Mouse (Mus musculus): ENCODE results near the gene Slc16a3. TPM values are rescaled to one million over a fixed set of nuclear protein-coding genes. Genes with fewer than 3 reads are reported as not detected.

The Slc16a3 gene
- polyA plus RNA-seq, 1 experiment from 2014 or later, result 92.6 TPM

DNA sequence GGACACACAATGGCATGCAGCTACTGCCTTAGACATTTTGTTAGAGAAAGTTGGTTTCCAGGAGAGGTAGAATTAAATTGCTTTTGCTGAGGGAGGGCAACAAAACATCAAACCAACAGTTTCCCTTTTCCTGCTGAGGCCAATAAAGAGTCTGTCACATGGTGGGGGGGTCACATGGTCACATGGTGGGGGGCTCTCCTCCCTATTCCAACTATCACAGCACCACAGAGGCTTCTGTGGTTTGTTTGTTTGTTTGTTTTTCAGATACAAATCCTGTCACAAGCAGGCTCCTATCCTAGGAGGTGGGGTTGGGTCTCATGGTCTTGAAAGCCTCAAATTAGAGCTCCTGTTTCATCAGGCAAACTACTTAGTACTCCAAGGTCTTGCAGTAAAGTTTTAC lies 34.2 kb downstream of the Slc16a3 start:
- H3K4me1 ChIP-seq (ENCODE audit: control insufficient read depth, insufficient read depth, low read length), result peaks cover 10% of the 10 kb centered on the region
- no peaks in the 10 kb centered on the region for H3K9me3 ChIP-seq (ENCODE audit: control insufficient read depth, low read length)
- no peaks in the 10 kb centered on the region for H3K27me3 ChIP-seq (replicated peaks; ENCODE audit: control insufficient read depth, insufficient read depth, low read length)
- H3K9ac ChIP-seq (ENCODE audit: low read depth, low read length), result no peak overlapping the region
- H3K36me3 ChIP-seq (ENCODE audit: control insufficient read depth, insufficient read depth, low read length), result peaks cover 12% of the 10 kb centered on the region
- no peak for ATAC-seq
- H3K4me3 ChIP-seq (ENCODE audit: low read length), result no peak overlapping the region
- H3K27ac ChIP-seq (ENCODE audit: low read length), result no peak overlapping the region
- H3K4me2 ChIP-seq (ENCODE audit: low read depth, low read length), result no peak overlapping the region

DNA sequence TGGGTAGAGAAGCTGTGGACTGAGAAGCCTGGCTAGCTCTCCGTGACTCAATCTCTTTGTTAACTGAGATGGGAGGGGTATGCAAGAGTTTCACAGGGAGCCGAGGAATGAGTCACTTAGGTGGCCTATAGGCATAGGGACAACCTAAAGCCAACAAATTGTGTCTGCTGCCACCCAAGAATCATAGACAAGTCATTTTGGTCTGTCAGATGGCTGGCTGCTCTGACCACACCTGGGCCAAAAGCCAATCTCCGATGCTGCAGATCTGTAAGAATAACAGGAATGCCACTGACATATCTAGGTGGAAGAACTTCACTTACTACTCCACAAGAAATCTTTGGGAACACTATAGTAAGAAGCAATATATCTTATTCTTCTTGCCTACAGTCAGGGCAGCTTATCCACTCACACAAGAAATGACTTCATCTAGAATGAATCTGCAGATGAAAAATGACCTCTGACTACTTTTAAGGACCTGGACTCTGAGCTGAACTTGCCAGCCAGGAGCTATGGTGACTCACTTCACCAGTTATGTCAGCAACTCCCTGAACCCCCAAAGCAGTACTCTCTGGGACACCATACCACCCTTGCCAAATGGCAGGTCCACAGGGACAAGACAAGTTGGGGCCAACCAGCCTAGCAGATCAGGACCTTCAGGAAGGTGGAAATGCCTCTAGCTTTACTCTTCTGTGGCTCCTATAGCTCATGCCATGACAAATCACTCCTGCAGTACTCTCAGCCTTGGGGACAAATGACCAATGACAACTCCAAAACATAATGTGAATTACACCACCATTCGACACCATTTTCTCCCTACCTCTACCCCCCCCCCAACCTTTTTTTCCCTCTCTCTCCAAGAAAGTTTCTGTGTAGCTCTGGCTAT lies 36.4 kb downstream of the Slc16a3 start:
- WGBS, result 71% methylated on average over 4 of the region's 4 CpGs

DNA sequence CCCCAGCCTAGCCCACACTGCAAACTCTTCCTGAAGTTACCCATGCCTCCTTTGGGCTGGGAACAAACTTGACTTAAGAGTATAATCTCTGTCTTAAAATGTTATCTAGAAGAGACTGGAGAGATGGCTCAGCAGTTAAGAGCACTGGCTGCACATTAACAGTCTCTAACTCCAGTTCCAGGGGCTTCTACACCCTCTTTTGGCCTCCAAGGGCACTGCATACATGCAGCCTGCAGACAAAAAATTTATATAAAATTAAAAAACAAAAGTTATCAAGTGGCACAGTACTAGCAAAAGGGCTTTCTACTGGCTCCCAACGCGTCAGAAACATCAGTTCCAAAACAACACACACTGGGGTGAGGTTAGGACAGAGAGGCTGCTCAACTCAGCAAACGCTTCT lies 39.3 kb downstream of the Slc16a3 start:
- Histone ChIP-seq H3K9ac (ENCODE audit: low read depth, low read length) (no peak overlapping the region), H3K9me3 (ENCODE audit: control insufficient read depth, low read length) (no peaks in the 10 kb centered on the region), H3K27me3 (replicated peaks; ENCODE audit: control insufficient read depth, insufficient read depth, low read length) (no peaks in the 10 kb centered on the region), H3K4me3 (ENCODE audit: low read length) (no peak overlapping the region), H3K27ac (ENCODE audit: low read length) (no peak overlapping the region), H3K36me3 (ENCODE audit: control insufficient read depth, insufficient read depth, low read length) (0 out of 2 replicates have a peak, but pooled peaks cover 6% of the 10 kb centered on the region), H3K4me2 (ENCODE audit: low read depth, low read length) (no peak overlapping the region), H3K4me1 (ENCODE audit: control insufficient read depth, insufficient read depth, low read length) (peaks cover 34% of the 10 kb centered on the region)
- ATAC-seq, result no peak
- WGBS, result 76% methylated on average over 3 of the region's 3 CpGs

More for the DNA sequence above, 36.4 kb downstream of the Slc16a3 start:
- Histone ChIP-seq H3K4me1 (ENCODE audit: control insufficient read depth, insufficient read depth, low read length) (peaks cover 26% of the 10 kb centered on the region), H3K9me3 (ENCODE audit: control insufficient read depth, low read length) (no peaks in the 10 kb centered on the region), H3K27ac (ENCODE audit: low read length) (0 out of 2 replicates have a peak overlapping the region, but pooled peaks have one; percentile 31), H3K27me3 (replicated peaks; ENCODE audit: control insufficient read depth, insufficient read depth, low read length) (no peaks in the 10 kb centered on the region), H3K36me3 (ENCODE audit: control insufficient read depth, insufficient read depth, low read length) (peaks cover 12% of the 10 kb centered on the region; the same call in 1 of the 2 replicates), H3K4me2 (ENCODE audit: low read depth, low read length) (no peak overlapping the region), H3K9ac (ENCODE audit: low read depth, low read length) (no peak overlapping the region), H3K4me3 (ENCODE audit: low read length) (no peak overlapping the region)
- no peak for ATAC-seq

DNA sequence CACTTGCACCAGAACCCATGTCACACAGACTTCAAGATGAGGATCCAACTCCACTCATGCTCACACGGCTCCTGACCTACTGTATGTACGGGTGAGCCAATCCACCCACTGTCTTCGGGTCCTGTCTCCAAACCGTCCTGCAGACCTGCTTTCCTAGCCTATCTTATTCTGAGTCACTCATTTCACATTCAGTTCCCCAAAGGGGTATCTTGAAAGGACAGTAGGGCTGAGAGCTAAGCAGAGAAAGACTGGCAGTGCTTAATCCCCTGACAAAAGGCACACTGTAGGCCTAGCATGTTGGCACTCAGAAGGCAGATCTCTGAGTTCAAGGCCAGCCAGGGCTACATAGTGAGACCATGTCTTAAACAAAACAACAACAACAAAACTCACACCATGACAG lies 40.1 kb downstream of the Slc16a3 start:
- H3K27me3 ChIP-seq (replicated peaks; ENCODE audit: control insufficient read depth, insufficient read depth, low read length), result no peaks in the 10 kb centered on the region
- no peak overlapping the region for H3K4me3 ChIP-seq (ENCODE audit: low read length)
- no peaks in the 10 kb centered on the region for H3K9me3 ChIP-seq (ENCODE audit: control insufficient read depth, low read length)
- 0 out of 2 replicates have a peak overlapping the region, but pooled peaks have one; percentile 91 for H3K4me2 ChIP-seq (ENCODE audit: low read depth, low read length)
- no peak overlapping the region for H3K27ac ChIP-seq (ENCODE audit: low read length)
- H3K9ac ChIP-seq (ENCODE audit: low read depth, low read length), result peak overlapping the region; percentile 100; the same call in 1 of the 2 replicates
- 73% methylated on average over 4 of the region's 4 CpGs for WGBS
- no peak for ATAC-seq
- H3K36me3 ChIP-seq (ENCODE audit: control insufficient read depth, insufficient read depth, low read length), result 0 out of 2 replicates have a peak, but pooled peaks cover 3% of the 10 kb centered on the region
- H3K4me1 ChIP-seq (ENCODE audit: control insufficient read depth, insufficient read depth, low read length), result peaks cover 40% of the 10 kb centered on the region

DNA sequence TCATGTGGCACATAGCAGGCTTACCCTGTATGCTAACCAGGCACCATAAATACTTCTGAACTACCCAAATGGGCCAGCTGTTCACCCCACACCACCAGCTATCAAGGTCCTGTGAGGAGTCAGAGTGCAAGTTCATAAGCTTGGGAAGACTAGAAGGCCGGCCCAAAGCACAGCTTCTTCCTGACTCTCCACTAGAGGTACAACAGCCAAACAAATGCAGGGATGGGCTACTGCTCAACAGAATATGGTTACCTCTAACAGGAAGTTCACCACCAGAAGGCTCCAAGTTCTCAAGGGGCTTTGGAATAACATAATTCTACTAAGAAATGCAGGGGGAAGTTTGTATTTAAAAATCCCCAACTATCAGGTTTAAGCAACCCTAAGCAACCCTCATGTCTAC lies 41.2 kb downstream of the Slc16a3 start:
- Histone ChIP-seq H3K4me3 (ENCODE audit: low read length) (peak overlapping the region; percentile 97), H3K36me3 (ENCODE audit: control insufficient read depth, insufficient read depth, low read length) (0 out of 2 replicates have a peak, but pooled peaks cover 3% of the 10 kb centered on the region), H3K4me1 (ENCODE audit: control insufficient read depth, insufficient read depth, low read length) (peaks cover 40% of the 10 kb centered on the region), H3K27me3 (replicated peaks; ENCODE audit: control insufficient read depth, insufficient read depth, low read length) (no peaks in the 10 kb centered on the region), H3K9ac (ENCODE audit: low read depth, low read length) (peak overlapping the region; percentile 100), H3K4me2 (ENCODE audit: low read depth, low read length) (peak overlapping the region; percentile 91), H3K27ac (ENCODE audit: low read length) (peak overlapping the region; percentile 30; the same call in 1 of the 2 replicates), H3K9me3 (ENCODE audit: control insufficient read depth, low read length) (no peaks in the 10 kb centered on the region)
- WGBS, result 0% methylated on average over 1 of the region's 1 CpGs
- ATAC-seq, result no peak

DNA sequence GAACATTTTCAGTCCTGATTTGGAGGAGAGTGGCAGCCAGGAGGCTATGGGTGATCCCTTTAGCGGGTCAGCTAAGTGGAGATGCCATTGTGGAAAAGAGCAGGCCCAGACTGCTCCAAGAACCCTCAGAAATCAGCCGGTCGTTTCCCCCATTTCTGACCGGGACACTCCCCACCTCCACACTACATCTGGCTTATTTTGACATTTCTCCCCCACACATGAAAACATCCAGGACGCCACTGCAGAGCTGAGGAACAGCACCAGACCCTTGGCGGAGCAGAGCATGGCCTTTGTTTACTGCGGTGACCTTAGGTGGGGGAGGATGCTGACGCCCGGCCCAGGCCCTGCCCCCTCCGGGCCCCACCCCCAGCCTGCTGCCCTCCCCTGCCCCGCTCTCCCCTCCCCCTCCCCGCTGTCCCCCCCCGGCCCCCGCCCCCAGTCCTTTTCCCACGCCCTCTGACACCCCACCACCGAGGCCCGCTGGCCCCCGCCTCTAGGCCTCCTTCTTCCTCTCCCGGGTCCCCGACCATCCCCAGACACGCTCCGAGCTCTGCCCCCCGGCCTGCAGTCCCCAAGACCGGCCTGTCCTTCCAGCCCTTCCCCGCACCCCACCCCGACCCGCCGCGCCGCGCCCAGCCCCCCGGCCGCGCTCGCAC lies 42.0 kb downstream of the Slc16a3 start:
- Histone ChIP-seq H3K4me3 (ENCODE audit: low read length) (peak overlapping the region; percentile 97), H3K9ac (ENCODE audit: low read depth, low read length) (peak overlapping the region; percentile 100), H3K27me3 (replicated peaks; ENCODE audit: control insufficient read depth, insufficient read depth, low read length) (no peaks in the 10 kb centered on the region), H3K36me3 (ENCODE audit: control insufficient read depth, insufficient read depth, low read length) (0 out of 2 replicates have a peak, but pooled peaks cover 3% of the 10 kb centered on the region), H3K9me3 (ENCODE audit: control insufficient read depth, low read length) (no peaks in the 10 kb centered on the region), H3K4me2 (ENCODE audit: low read depth, low read length) (peak overlapping the region; percentile 91), H3K4me1 (ENCODE audit: control insufficient read depth, insufficient read depth, low read length) (peaks cover 37% of the 10 kb centered on the region), H3K27ac (ENCODE audit: low read length) (peak overlapping the region; percentile 94)
- WGBS, result 1% methylated on average over 32 of the region's 35 CpGs
- peak; percentile 27 for ATAC-seq

DNA sequence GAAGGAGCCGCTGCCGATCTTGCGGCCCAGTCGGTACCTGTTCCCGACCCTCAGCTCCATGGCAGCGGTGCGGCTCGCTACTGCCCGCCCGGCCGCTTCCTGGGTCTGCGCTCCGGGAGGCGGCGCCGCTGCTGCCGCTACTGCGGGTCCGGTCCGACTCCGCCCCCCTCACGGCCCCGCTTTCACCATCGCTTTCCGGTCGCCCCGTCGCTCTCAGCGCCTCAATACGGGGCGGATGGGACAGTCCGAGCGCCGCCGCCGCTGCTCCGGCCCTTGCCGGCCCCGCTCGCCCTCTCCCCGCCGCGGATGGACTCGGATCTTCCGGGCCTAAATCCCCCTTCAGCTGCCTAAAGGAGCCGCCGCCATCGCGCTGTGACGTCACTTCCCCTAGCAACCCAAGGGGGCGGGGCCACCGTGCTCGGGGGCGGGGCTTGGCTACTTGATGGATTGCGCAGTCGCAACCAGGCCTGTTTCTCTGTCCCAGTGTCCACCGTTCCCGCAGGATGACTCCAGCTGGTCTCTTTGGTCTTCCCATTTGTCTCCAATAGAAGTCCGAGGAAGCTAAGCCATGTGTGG lies 42.8 kb downstream of the Slc16a3 start, which contains the start of gene Csnk1d:
Gene Csnk1d (minus strand): TSS at position 380 of the 576 bp plus-strand sequence.
- Histone ChIP-seq H3K27ac (ENCODE audit: low read length) (peak within 1 kb of the TSS; percentile 94), H3K9me3 (ENCODE audit: control insufficient read depth, low read length) (no peaks in the 10 kb centered on the region), H3K4me3 (ENCODE audit: low read length) (peak within 1 kb of the TSS; percentile 97), H3K9ac (ENCODE audit: low read depth, low read length) (peak within 1 kb of the TSS; percentile 100), H3K4me1 (ENCODE audit: control insufficient read depth, insufficient read depth, low read length) (peaks cover 37% of the 10 kb centered on the region), H3K4me2 (ENCODE audit: low read depth, low read length) (peak within 1 kb of the TSS; percentile 91), H3K36me3 (ENCODE audit: control insufficient read depth, insufficient read depth, low read length) (no peaks in the 10 kb centered on the region), H3K27me3 (replicated peaks; ENCODE audit: control insufficient read depth, insufficient read depth, low read length) (no peaks in the 10 kb centered on the region)
- WGBS, result under 1% methylated on average over 59 of the region's 59 CpGs
- peak; percentile 85 for ATAC-seq

DNA sequence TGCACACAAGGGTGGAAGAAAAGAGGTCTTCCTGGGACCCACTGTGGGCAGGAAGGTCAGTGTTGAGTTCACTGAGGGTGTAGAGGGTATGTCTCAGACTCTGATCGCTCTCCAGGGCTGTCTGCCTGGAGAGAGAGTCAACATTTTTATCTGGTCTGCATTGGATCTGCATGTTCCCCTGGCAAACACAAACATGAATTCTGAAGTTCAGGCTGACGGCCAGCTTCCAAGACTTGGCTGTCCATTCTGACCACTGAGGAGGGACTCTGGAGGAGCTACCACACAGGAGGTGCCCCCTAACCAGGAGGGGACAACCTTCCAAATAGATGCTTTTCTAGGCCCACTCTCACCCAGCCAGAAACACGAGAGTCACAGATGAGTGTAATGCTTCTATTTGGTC lies 43.5 kb downstream of the Slc16a3 start:
- Histone ChIP-seq H3K9ac (ENCODE audit: low read depth, low read length) (peak overlapping the region; percentile 59), H3K4me3 (ENCODE audit: low read length) (peak overlapping the region; percentile 97), H3K4me2 (ENCODE audit: low read depth, low read length) (peak overlapping the region; percentile 50), H3K27ac (ENCODE audit: low read length) (peak overlapping the region; percentile 94), H3K9me3 (ENCODE audit: control insufficient read depth, low read length) (no peaks in the 10 kb centered on the region), H3K27me3 (replicated peaks; ENCODE audit: control insufficient read depth, insufficient read depth, low read length) (no peaks in the 10 kb centered on the region), H3K36me3 (ENCODE audit: control insufficient read depth, insufficient read depth, low read length) (no peaks in the 10 kb centered on the region), H3K4me1 (ENCODE audit: control insufficient read depth, insufficient read depth, low read length) (peaks cover 37% of the 10 kb centered on the region)
- peak; percentile 5 for ATAC-seq
- WGBS, result 51% methylated on average over 3 of the region's 3 CpGs

DNA sequence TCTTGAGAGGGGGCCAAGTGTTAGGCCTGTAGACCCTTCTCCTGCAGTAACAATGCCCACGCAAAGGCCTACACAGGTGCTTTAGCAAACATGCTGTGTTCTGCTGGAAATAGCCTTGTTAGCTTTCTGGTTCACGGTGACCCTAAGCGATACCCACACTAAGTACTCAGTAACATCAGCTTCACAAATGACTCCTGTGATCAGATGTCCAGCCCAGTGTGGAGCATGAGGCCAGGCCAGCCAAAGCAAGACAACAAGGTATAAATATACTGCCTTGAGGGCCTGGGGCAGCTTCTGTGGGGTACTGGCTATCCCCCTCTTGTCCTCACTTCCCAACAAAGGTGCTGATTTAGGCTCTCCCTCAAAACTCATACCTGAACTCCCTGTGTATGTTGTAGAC lies 44.8 kb downstream of the Slc16a3 start:
- H3K4me2 ChIP-seq (ENCODE audit: low read depth, low read length), result peak overlapping the region; percentile 19

More for the DNA sequence above, 44.8 kb downstream of the Slc16a3 start:
- no peaks in the 10 kb centered on the region for H3K27me3 ChIP-seq (replicated peaks; ENCODE audit: control insufficient read depth, insufficient read depth, low read length)
- H3K36me3 ChIP-seq (ENCODE audit: control insufficient read depth, insufficient read depth, low read length), result no peaks in the 10 kb centered on the region
- H3K9ac ChIP-seq (ENCODE audit: low read depth, low read length), result peak overlapping the region; percentile 59; the same call in 1 of the 2 replicates
- no peak overlapping the region for H3K4me3 ChIP-seq (ENCODE audit: low read length)
- H3K9me3 ChIP-seq (ENCODE audit: control insufficient read depth, low read length), result no peaks in the 10 kb centered on the region
- H3K27ac ChIP-seq (ENCODE audit: low read length), result peak overlapping the region; percentile 94; the same call in 1 of the 2 replicates
- H3K4me1 ChIP-seq (ENCODE audit: control insufficient read depth, insufficient read depth, low read length), result peaks cover 32% of the 10 kb centered on the region
- 92% methylated on average over 3 of the region's 3 CpGs for WGBS
- no peak for ATAC-seq
